Mouse (Mus musculus) midbrain, embryonic 13.5 days (tissue): Measurements from ENCODE around the gene Csnk2a1. TPM values are rescaled to one million over a fixed set of nuclear protein-coding genes. Genes with fewer than 3 reads are reported as not detected.
"Not testable (repeated sequence)": the region's sequence is repeated elsewhere in the genome, so short reads cannot be mapped to it uniquely, and the experiment has no call there.

Experiments
- ATAC-seq: fragments of 200-750 bp; cut with Nextera tagmentation; 2 replicates; pipeline ENCODE4 v1.8.0; 2017; ENCODE audit warnings: mild to moderate bottlenecking, moderate TSS enrichment, moderate library complexity
- H3K27ac ChIP-seq: fragments of 300-500 bp; sonication (generic); 2 replicates; pipeline ENCODE4 v1.5.1; 2015; ENCODE audit warnings: inconsistent platforms, mild to moderate bottlenecking, moderate library complexity
- H3K27me3 ChIP-seq: fragments of 300-500 bp; sonication (generic); 2 replicates; pipeline ENCODE4 v1.6.1; 2015; ENCODE audit warnings: mild to moderate bottlenecking, inconsistent platforms
- H3K36me3 ChIP-seq: fragments of 300-500 bp; sonication (generic); 2 replicates; pipeline ENCODE4 v1.6.1; 2015; ENCODE audit warnings: mild to moderate bottlenecking, inconsistent platforms
- H3K4me1 ChIP-seq: fragments of 300-500 bp; sonication (generic); replicated peaks from 2 replicates; pipeline ENCODE4 v1.6.1; 2015; ENCODE audit warnings: inconsistent platforms
- H3K4me2 ChIP-seq: fragments of 300-500 bp; sonication (generic); replicated peaks from 2 replicates; pipeline ENCODE4 v1.6.1; 2015; ENCODE audit warnings: moderate library complexity, mild to moderate bottlenecking, inconsistent platforms
- H3K4me3 ChIP-seq: fragments of 300-500 bp; sonication (generic); replicated peaks from 2 replicates; pipeline ENCODE4 v1.5.1; 2015; ENCODE audit warnings: mild to moderate bottlenecking, inconsistent platforms
- H3K9ac ChIP-seq: fragments of 300-500 bp; sonication (generic); replicated peaks from 2 replicates; pipeline ENCODE4 v1.6.1; 2015; ENCODE audit warnings: mild to moderate bottlenecking, inconsistent platforms
- H3K9me3 ChIP-seq: fragments of 300-500 bp; sonication (generic); 2 replicates; pipeline ENCODE4 v1.6.1; 2016; ENCODE audit warnings: mild to moderate bottlenecking, inconsistent platforms
- WGBS: fragments of 180-500 bp; shearing (Covaris S2); methylation state at CpG from one replicate; pipeline ENCODE4 v1.1.7; 2015; 5-methylcytosine and 5-hydroxymethylcytosine counted together
- polyA plus RNA-seq: library from polyadenylated mRNA; unstranded; fragments of >200 nt; fragmentation: Nextera tagmentation; extraction: Ambion mirVana; gene quantifications from 2 replicates; pipeline ENCODE4 v1.2.1, GENCODE M21; 2015

Csnk2a1 gene
- polyA plus RNA-seq, 1 experiment from 2014 or later = 125 TPM

- Histone ChIP-seq H3K9ac (no peak overlapping the region), H3K27me3 (no peaks in the 10 kb centered on the region), H3K36me3 (peaks cover 37% of the 10 kb centered on the region), H3K4me1 (no peaks in the 10 kb centered on the region), H3K4me2 (no peak overlapping the region), H3K27ac (no peak overlapping the region), H3K4me3 (no peak overlapping the region), H3K9me3 (no peaks in the 10 kb centered on the region)
- ATAC-seq = no peak
- 85% methylated on average over 4 of the region's 4 CpGs for WGBS
These were observed 23.9 kb downstream of the Csnk2a1 start for GRCm38 (mm10) chr2:152250511-152250910.

DNA sequence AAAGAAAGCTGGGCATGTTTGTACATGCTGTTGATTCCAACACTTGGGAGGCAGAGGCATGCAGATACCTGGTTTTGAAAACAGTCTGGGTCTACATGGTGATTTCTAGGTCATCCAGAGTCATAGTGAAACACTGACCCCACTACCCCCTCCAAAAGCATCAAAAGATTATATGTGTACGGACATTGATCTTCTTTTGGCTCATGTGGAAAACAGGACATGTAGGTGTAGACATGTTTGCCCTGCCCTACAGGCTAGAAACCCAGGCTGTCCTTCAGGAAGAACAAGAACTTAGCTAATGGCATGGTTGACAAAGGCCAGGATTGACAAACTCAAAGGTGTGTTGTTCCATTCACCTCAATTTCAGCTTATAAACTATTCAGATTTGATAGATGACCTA, 33.1 kb downstream of the Csnk2a1 start:
- no peaks in the 10 kb centered on the region for H3K27me3 ChIP-seq
- no peaks in the 10 kb centered on the region for H3K9me3 ChIP-seq
- H3K27ac ChIP-seq = no peak overlapping the region
- no peaks in the 10 kb centered on the region for H3K4me1 ChIP-seq
- H3K4me2 ChIP-seq = no peak overlapping the region
- no peak for ATAC-seq
- H3K4me3 ChIP-seq = no peak overlapping the region
- WGBS = 93% methylated on average over 1 of the region's 1 CpGs
- peaks cover 72% of the 10 kb centered on the region for H3K36me3 ChIP-seq
- H3K9ac ChIP-seq = no peak overlapping the region

DNA sequence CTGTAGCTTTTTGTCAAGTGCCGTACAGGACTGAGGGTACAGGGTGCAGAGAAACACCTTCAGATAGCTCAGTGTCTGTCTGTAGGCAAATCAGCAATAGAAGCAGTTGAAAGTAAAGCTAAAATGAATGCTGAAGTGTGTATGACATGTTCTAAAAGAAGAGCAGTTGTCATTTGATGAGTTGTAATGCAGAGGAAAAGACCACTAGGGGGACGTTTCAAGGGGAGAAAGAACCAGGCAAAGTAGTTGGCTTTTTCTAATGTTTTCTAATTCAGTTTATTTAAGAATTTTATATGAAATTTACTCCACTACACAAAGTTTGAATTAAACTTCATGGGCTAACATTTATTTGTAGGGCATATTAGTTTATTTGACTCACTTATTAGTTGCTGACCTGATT, 47.0 kb downstream of the Csnk2a1 start:
- whole genome bisulfite sequencing = 76% methylated on average over 2 of the region's 2 CpGs
- no peak overlapping the region for H3K9ac ChIP-seq
- no peaks in the 10 kb centered on the region for H3K4me1 ChIP-seq
- no peak overlapping the region for H3K4me2 ChIP-seq
- no peak overlapping the region for H3K4me3 ChIP-seq
- H3K36me3 ChIP-seq = peaks cover 76% of the 10 kb centered on the region
- no peaks in the 10 kb centered on the region for H3K27me3 ChIP-seq
- ATAC-seq = no peak
- H3K27ac ChIP-seq = no peak overlapping the region
- H3K9me3 ChIP-seq = no peaks in the 10 kb centered on the region

- ATAC-seq = no peak
- Histone ChIP-seq H3K9ac (no peak overlapping the region), H3K4me3 (no peak overlapping the region), H3K27me3 (no peaks in the 10 kb centered on the region), H3K9me3 (no peaks in the 10 kb centered on the region), H3K27ac (no peak overlapping the region), H3K4me1 (no peaks in the 10 kb centered on the region), H3K36me3 (peaks cover 69% of the 10 kb centered on the region), H3K4me2 (no peak overlapping the region)
- WGBS = 97% methylated on average over 3 of the region's 3 CpGs
These were observed 54.8 kb downstream of the Csnk2a1 start for GRCm38 (mm10) chr2:152281407-152281806.

DNA sequence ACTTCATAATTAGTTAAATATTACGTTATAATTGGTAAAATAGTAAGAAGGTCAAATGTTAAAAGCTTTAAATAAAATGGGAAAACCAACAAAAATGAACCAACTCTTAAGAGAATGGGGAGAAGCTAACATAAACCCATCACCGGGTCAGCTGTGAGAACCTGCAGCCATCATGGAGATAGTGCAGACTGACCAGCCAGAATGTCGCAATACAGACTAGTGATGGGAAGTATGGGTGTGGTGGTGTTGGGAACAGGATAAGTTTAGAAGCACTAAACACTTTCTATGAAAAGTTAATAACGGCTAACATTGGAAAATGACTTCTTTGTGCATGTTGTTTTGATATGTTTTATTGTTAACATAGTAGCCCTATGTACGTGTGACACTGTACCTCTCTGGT, 60.9 kb downstream of the Csnk2a1 start:
- peaks cover 42% of the 10 kb centered on the region for H3K36me3 ChIP-seq
- H3K9me3 ChIP-seq = no peaks in the 10 kb centered on the region
- H3K4me2 ChIP-seq = no peak overlapping the region
- H3K27me3 ChIP-seq = no peaks in the 10 kb centered on the region
- H3K4me1 ChIP-seq = no peaks in the 10 kb centered on the region
- H3K27ac ChIP-seq = no peak overlapping the region
- H3K9ac ChIP-seq = no peak overlapping the region
- H3K4me3 ChIP-seq = no peak overlapping the region
- no peak for ATAC-seq
- 91% methylated on average over 5 of the region's 5 CpGs for WGBS

GRCm38 (mm10) chr2:152288046-152288445, 61.4 kb downstream of the Csnk2a1 start:
- H3K4me2 ChIP-seq = no peak overlapping the region
- H3K27ac ChIP-seq = no peak overlapping the region
- H3K9ac ChIP-seq = no peak overlapping the region
- peaks cover 37% of the 10 kb centered on the region for H3K36me3 ChIP-seq
- ATAC-seq = no peak
- WGBS = 84% methylated on average over 8 of the region's 8 CpGs
- H3K4me3 ChIP-seq = no peak overlapping the region
- H3K9me3 ChIP-seq = no peaks in the 10 kb centered on the region
- H3K27me3 ChIP-seq = no peaks in the 10 kb centered on the region
- peaks cover under 1% of the 10 kb centered on the region for H3K4me1 ChIP-seq

DNA sequence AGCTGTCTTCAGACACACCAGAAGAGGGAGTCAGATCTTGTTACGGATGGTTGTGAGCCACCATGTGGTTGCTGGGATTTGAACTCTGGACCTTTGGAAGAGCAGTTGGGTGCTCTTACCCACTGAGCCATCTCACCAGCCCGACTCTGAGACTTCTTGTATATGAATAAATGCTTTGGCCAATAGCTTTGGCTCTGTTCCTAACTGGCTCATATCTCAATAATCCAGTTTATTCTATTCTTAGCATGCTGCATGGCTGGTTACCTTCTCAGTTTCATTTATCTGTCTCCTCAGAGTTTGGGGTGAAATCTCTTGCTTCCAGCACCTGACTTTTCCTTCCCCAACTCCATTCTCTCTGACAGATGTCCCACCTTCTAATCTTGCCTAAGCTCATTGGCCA, 63.0 kb downstream of the Csnk2a1 start:
- not testable (repeated sequence) for H3K27ac ChIP-seq, H3K9me3 ChIP-seq, H3K4me1 ChIP-seq, H3K27me3 ChIP-seq, H3K4me2 ChIP-seq, ATAC-seq, H3K9ac ChIP-seq, H3K4me3 ChIP-seq
- 90% methylated on average over 2 of the region's 2 CpGs for WGBS
- H3K36me3 ChIP-seq = peaks cover 23% of the 10 kb centered on the region

DNA sequence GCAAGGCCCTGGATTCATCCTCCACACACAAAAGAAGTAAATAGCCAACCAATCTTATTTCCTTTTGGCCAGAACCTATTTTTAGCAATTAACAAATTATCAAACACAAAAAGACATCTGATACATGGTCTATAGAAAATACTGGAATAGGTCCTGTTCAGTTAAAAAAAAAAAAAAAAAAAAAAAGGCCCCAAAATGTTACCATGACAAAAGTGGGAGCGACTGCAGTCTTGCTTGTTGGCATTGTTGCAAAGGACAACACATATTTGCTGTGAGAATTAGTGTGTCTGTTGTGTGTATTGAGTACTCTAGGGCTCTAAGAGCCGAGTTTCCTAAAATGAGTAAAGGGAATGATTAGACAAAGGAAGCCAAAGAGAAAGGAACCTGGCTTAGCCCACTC, 65.8 kb downstream of the Csnk2a1 start:
- Histone ChIP-seq H3K4me3 (no peak overlapping the region), H3K27ac (no peak overlapping the region), H3K36me3 (0 out of 2 replicates have a peak, but pooled peaks cover 8% of the 10 kb centered on the region), H3K27me3 (no peaks in the 10 kb centered on the region), H3K9ac (no peak overlapping the region), H3K9me3 (no peaks in the 10 kb centered on the region), H3K4me1 (peaks cover 24% of the 10 kb centered on the region), H3K4me2 (no peak overlapping the region)
- 52% methylated on average over 2 of the region's 2 CpGs for WGBS
- ATAC-seq = no peak

DNA sequence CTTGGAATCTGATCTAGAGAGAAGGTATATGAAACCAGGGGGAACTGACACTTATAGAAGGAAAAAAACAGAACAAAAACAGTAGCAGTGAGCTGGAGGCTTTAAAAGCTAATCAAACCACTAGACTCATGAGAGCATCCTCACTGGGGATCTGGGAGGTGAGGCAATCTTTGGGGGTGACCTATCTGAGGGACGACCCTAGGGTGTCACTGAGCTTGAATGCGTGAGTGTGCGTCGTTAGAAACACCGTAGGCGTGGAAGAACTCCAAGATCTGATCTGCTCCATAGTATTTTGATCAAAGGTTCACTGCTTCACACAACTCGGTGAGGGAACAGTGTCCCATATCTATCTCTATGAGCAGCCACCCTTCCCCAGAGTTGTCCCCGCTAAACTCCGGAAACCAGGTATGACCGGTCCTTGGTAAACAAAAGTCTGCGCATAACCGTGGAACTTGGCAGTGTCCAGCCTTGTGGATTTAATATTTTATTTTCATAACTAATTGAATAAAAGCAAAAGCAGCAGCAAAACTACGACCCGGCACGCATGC, 66.6 kb downstream of the Csnk2a1 start:
- Histone ChIP-seq H3K9me3 (no peaks in the 10 kb centered on the region), H3K4me1 (peaks cover 24% of the 10 kb centered on the region), H3K9ac (peak overlapping the region; percentile 92), H3K27ac (no peak overlapping the region), H3K4me3 (peak overlapping the region; percentile 88), H3K27me3 (no peaks in the 10 kb centered on the region), H3K36me3 (0 out of 2 replicates have a peak, but pooled peaks cover 3% of the 10 kb centered on the region), H3K4me2 (peak overlapping the region; percentile 67)
- ATAC-seq = peak; percentile 86
- WGBS = 1% methylated on average over 15 of the region's 15 CpGs

DNA sequence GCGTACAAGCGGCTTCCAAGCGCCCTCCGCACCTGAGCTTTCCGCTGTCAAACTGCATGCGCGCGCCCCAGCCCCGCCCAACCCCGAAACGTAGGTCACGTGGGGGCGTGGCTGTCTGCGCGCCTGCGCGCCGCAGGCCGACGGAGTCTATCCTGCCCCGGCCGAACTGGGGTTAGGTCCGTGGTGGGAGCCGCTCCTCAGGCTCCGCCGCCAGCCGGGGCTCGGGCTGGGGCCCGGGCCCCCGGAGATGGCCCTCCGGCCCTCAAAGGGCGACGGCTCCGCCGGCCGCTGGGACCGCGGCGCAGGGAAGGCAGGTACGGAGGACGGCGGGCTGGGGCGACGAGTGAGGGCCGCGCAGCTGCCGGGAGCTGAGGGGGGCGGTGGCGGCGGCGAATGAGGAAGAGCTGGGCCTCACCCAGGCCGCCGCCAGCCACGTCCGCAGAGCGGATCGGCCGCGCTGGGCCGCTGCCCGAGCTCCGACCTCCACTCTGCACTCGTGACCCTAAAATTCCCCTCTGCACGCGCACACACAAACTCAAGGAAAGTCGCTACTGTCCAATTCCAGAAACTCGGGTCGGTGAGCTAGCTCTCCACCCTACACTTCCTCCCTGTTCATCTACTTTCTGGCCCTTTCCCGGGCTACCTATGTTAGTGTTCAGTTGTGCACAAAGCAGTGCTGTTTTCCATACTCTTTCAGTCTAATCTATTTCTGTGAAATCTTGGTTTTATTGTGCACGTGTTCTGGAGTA, 67.3 kb downstream of the Csnk2a1 start, which contains the start of gene Tbc1d20:
Gene Tbc1d20 (plus strand): TSS at position 102 of the 749 bp plus-strand sequence.
- ATAC-seq = peak; percentile 98
- Histone ChIP-seq H3K27ac (peak within 1 kb of the TSS; percentile 86), H3K9me3 (no peaks in the 10 kb centered on the region), H3K4me2 (peak within 1 kb of the TSS; percentile 67), H3K4me1 (peaks cover 24% of the 10 kb centered on the region), H3K36me3 (no peaks in the 10 kb centered on the region), H3K4me3 (peak within 1 kb of the TSS; percentile 88), H3K27me3 (no peaks in the 10 kb centered on the region), H3K9ac (peak within 1 kb of the TSS; percentile 92)
- under 1% methylated on average over 68 of the region's 70 CpGs for WGBS

DNA sequence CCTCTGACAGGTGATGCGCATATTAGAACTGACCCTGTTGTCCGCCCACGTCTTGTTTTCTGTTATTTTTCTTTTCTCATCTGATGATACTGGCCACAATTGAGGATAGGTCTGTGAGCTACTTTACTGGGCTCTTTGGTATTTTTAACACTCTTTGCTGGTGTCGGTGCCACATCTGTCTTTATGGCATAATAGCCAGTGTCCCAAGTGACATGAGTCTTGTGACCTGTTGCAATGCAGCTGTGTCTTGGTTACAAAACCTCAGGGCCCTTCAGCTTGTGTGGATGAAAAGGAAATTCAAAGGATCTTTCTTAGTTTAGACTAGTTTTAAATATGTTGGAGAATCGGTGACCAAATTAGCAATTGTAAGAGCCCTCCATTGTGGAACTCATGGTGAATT, 67.9 kb downstream of the Csnk2a1 start:
- H3K9ac ChIP-seq = peak overlapping the region; percentile 92
- no peaks in the 10 kb centered on the region for H3K36me3 ChIP-seq
- 40% methylated on average over 5 of the region's 5 CpGs for WGBS
- H3K4me1 ChIP-seq = peaks cover 24% of the 10 kb centered on the region
- H3K9me3 ChIP-seq = no peaks in the 10 kb centered on the region
- peak overlapping the region; percentile 67 for H3K4me2 ChIP-seq
- peak overlapping the region; percentile 88 for H3K4me3 ChIP-seq
- no peak for ATAC-seq
- no peaks in the 10 kb centered on the region for H3K27me3 ChIP-seq
- no peak overlapping the region for H3K27ac ChIP-seq

GRCm38 (mm10) chr2:152302862-152303261, 76.2 kb downstream of the Csnk2a1 start:
- peaks cover 58% of the 10 kb centered on the region for H3K36me3 ChIP-seq

More at GRCm38 (mm10) chr2:152302862-152303261, 76.2 kb downstream of the Csnk2a1 start:
- Histone ChIP-seq H3K4me1 (no peaks in the 10 kb centered on the region), H3K27me3 (no peaks in the 10 kb centered on the region), H3K9ac (no peak overlapping the region), H3K27ac (no peak overlapping the region), H3K4me3 (no peak overlapping the region), H3K9me3 (no peaks in the 10 kb centered on the region), H3K4me2 (no peak overlapping the region)
- 89% methylated on average over 2 of the region's 2 CpGs for WGBS
- ATAC-seq = no peak
